Comparison of ENCODE assay signal across 23 mouse cellular contexts in the genomic region with DNA sequence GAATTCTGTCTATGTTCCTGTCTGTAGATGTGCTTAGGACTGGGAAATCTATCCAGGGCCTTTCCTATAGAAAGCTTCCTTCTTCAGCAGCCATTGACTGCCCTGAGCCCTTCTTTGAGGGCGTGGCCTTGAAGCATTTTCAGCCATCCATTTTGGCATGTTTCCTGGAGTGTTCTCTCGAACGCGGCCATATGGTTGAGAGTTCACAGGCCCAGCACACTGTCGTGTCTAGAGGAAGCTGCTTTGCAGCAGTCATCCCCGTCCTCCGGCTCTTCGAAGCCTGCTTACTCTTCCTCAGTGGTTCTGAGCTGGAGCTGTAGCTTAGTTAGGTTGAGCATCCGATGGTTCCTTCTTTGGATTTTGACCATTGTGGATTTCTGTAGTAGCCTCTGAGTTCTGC.
DNase-seq lines count a peak whose midpoint lies in the region; ATAC-seq and TF ChIP-seq lines count a peak whose summit lies in the region.
"Had no signal": no experiment of that assay in that cellular context is flagged by ENCODE, and none has a peak within 500 bp of the region (broad histone marks: within the 10 kb centered on the region; RNA-seq: fewer than 3 reads in every experiment).

No protein-coding gene starts in this region.

- no peaks in the 10 kb centered on the region for H3K27me3 ChIP-seq in embryonic facial prominence, embryonic 14.5 days (replicated peaks; ENCODE audit: control insufficient read depth, insufficient read depth, low read length)
- H3K27me3 ChIP-seq in embryonic facial prominence, embryonic 10.5 days (replicated peaks; ENCODE audit: low read depth, poor library complexity, severe bottlenecking) = no peaks in the 10 kb centered on the region
- no peaks in the 10 kb centered on the region for H3K27me3 ChIP-seq in kidney, embryonic 16.5 days (ENCODE audit: insufficient read depth, low read length)
- no peaks in the 10 kb centered on the region for H3K27me3 ChIP-seq in lung, embryonic 16.5 days (ENCODE audit: control insufficient read depth, insufficient read depth, low read depth, low read length)
- H3K27me3 ChIP-seq: CH12.LX; embryonic facial prominence, embryonic 15.5 days; megakaryocyte, embryonic 14.5 days; midbrain, embryonic 15.5 days had no signal

- H3K9ac ChIP-seq in embryonic facial prominence, embryonic 14.5 days (ENCODE audit: low read depth, low read length) = no peak overlapping the region
- no peak overlapping the region for H3K9ac ChIP-seq in kidney, embryonic 16.5 days (replicated peaks; ENCODE audit: low read length)
- H3K9ac ChIP-seq in lung, embryonic 16.5 days (ENCODE audit: low read length) = no peak overlapping the region
- H3K9ac ChIP-seq: embryonic facial prominence, embryonic 15.5 days; midbrain, embryonic 15.5 days had no signal

- no peak overlapping the region for H3K4me3 ChIP-seq in embryonic facial prominence, embryonic 14.5 days (ENCODE audit: low read depth, low read length)
- H3K4me3 ChIP-seq in embryonic facial prominence, embryonic 10.5 days = no peak overlapping the region
- no peak overlapping the region for H3K4me3 ChIP-seq in kidney, embryonic 16.5 days (ENCODE audit: low read length)
- no peak overlapping the region for H3K4me3 ChIP-seq in lung, embryonic 16.5 days (ENCODE audit: low read length)
- H3K4me3 ChIP-seq: embryonic facial prominence, embryonic 15.5 days; forebrain, embryonic 10.5 days; megakaryocyte, embryonic 14.5 days; midbrain, embryonic 15.5 days had no signal

- 77% methylated on average over 9 of the region's 9 CpGs for WGBS in embryonic facial prominence, embryonic 14.5 days
- WGBS in embryonic facial prominence, embryonic 10.5 days = 91% methylated on average over 9 of the region's 9 CpGs
- WGBS in kidney, embryonic 16.5 days = 61% methylated on average over 9 of the region's 9 CpGs
- WGBS in lung, embryonic 16.5 days = 46% methylated on average over 9 of the region's 9 CpGs

- no peaks in the 10 kb centered on the region for H3K36me3 ChIP-seq in embryonic facial prominence, embryonic 14.5 days (ENCODE audit: control insufficient read depth, insufficient read depth, low read length)
- H3K36me3 ChIP-seq in embryonic facial prominence, embryonic 10.5 days (replicated peaks) = no peaks in the 10 kb centered on the region
- H3K36me3 ChIP-seq in kidney, embryonic 16.5 days (ENCODE audit: insufficient read depth, low read length) = peaks cover 6% of the 10 kb centered on the region; the same call in 1 of the 2 replicates
- no peaks in the 10 kb centered on the region for H3K36me3 ChIP-seq in lung, embryonic 16.5 days (ENCODE audit: control insufficient read depth, insufficient read depth, low read length)
- H3K36me3 ChIP-seq: embryonic facial prominence, embryonic 15.5 days; forebrain, embryonic 10.5 days; midbrain, embryonic 15.5 days had no signal

- no peak overlapping the region for H3K4me2 ChIP-seq in embryonic facial prominence, embryonic 14.5 days (ENCODE audit: low read depth, low read length)
- no peak overlapping the region for H3K4me2 ChIP-seq in kidney, embryonic 16.5 days (replicated peaks; ENCODE audit: low read depth, low read length)
- no peak overlapping the region for H3K4me2 ChIP-seq in lung, embryonic 16.5 days (ENCODE audit: low read depth, low read length)
- H3K4me2 ChIP-seq: embryonic facial prominence, embryonic 15.5 days; heart, embryonic 11.5 days; liver, embryonic 11.5 days; midbrain, embryonic 15.5 days had no signal

- TF ChIP-seq POLR2A in brain, embryonic 14.5 days (IDR thresholded peaks at IDR 0.05; ENCODE audit: borderline replicate concordance, extremely low read depth, insufficient read depth, insufficient read length, poor library complexity, severe bottlenecking) = no peak

- no peaks in the 10 kb centered on the region for H3K9me3 ChIP-seq in embryonic facial prominence, embryonic 14.5 days (ENCODE audit: control insufficient read depth, low read length)
- no peaks in the 10 kb centered on the region for H3K9me3 ChIP-seq in embryonic facial prominence, embryonic 10.5 days
- no peaks in the 10 kb centered on the region for H3K9me3 ChIP-seq in kidney, embryonic 16.5 days (ENCODE audit: low read length)
- H3K9me3 ChIP-seq in lung, embryonic 16.5 days (ENCODE audit: control insufficient read depth, low read length) = no peaks in the 10 kb centered on the region
- H3K9me3 ChIP-seq: embryonic facial prominence, embryonic 15.5 days; forebrain, embryonic 10.5 days; megakaryocyte, embryonic 14.5 days; midbrain, embryonic 15.5 days had no signal

- peaks cover 6% of the 10 kb centered on the region; the same call in 1 of the 2 replicates for H3K4me1 ChIP-seq in embryonic facial prominence, embryonic 14.5 days (ENCODE audit: control insufficient read depth, insufficient read depth, low read length)
- H3K4me1 ChIP-seq in embryonic facial prominence, embryonic 10.5 days = 0 out of 2 replicates have a peak, but pooled peaks cover 4% of the 10 kb centered on the region
- peaks cover 11% of the 10 kb centered on the region; the same call in 1 of the 2 replicates for H3K4me1 ChIP-seq in kidney, embryonic 16.5 days (ENCODE audit: insufficient read depth, low read length)
- peaks cover 17% of the 10 kb centered on the region for H3K4me1 ChIP-seq in lung, embryonic 16.5 days (replicated peaks; ENCODE audit: control insufficient read depth, insufficient read depth, low read length)
- H3K4me1 ChIP-seq: forebrain, embryonic 10.5 days; midbrain, embryonic 15.5 days had no signal

- 0 out of 2 replicates have a peak overlapping the region, but pooled peaks have one; percentile 44 for H3K27ac ChIP-seq in embryonic facial prominence, embryonic 14.5 days (replicated peaks; ENCODE audit: low read depth, low read length)
- H3K27ac ChIP-seq in embryonic facial prominence, embryonic 10.5 days (replicated peaks) = no peak overlapping the region
- H3K27ac ChIP-seq in kidney, embryonic 16.5 days (ENCODE audit: low read length) = peak overlapping the region; percentile 90
- H3K27ac ChIP-seq in lung, embryonic 16.5 days (ENCODE audit: low read length) = peak overlapping the region; percentile 71; the same call in 1 of the 2 replicates
- H3K27ac ChIP-seq: embryonic facial prominence, embryonic 15.5 days; forebrain, embryonic 10.5 days; midbrain, embryonic 15.5 days had no signal

- ATAC-seq in embryonic facial prominence, embryonic 14.5 days (ENCODE audit: low read depth) = no peak
- 0 out of 2 replicates have a peak, but pooled peaks have one; percentile 19 for ATAC-seq in kidney, embryonic 16.5 days (ENCODE audit: low FRiP score, low TSS enrichment)
- peak; percentile 74 for ATAC-seq in lung, embryonic 16.5 days (ENCODE audit: low read depth)
- ATAC-seq: hindbrain, embryonic 16.5 days; midbrain, embryonic 15.5 days had no signal

- TF ChIP-seq CTCF in brain, embryonic 14.5 days (IDR thresholded peaks at IDR 0.05; ENCODE audit: borderline replicate concordance, extremely low read depth, insufficient read depth, insufficient read length) = no peak

- DNase-seq in embryonic facial prominence, embryonic 14.5 days (ENCODE audit: low spot score) = peak; percentile 50
- no peak for DNase-seq in embryonic facial prominence, embryonic 10.5 days (ENCODE audit: low spot score)
- no peak for DNase-seq in kidney, postnatal 14 days
- no peak for DNase-seq in lung, postnatal 14 days
- peak; percentile 32 for DNase-seq in brain, embryonic 14.5 days (ENCODE audit: low read depth)
- DNase-seq in urinary bladder, adult 2 months (ENCODE audit: low spot score) = no peak
- DNase-seq: adrenal gland, adult 2 months; cerebellum, adult 9-10 months; heart, postnatal 4 days; kidney, adult 18-20 months; lung, adult 18-20 months; right cerebral cortex, postnatal 25 days; thymus, adult 2 months had no signal

Comparison
In these comparisons a context has a peak if more than half of its experiments do, and no peak if none do; other contexts are left out.
1. DNase-seq: peak in embryonic facial prominence, embryonic 14.5 days (single experiment) and brain, embryonic 14.5 days (single experiment); none in embryonic facial prominence, embryonic 10.5 days (single experiment), kidney, postnatal 14 days (single experiment), lung, postnatal 14 days (single experiment) and urinary bladder, adult 2 months (single experiment).